25 mouse cellular contexts compared by ENCODE assay signal in the genomic region with DNA sequence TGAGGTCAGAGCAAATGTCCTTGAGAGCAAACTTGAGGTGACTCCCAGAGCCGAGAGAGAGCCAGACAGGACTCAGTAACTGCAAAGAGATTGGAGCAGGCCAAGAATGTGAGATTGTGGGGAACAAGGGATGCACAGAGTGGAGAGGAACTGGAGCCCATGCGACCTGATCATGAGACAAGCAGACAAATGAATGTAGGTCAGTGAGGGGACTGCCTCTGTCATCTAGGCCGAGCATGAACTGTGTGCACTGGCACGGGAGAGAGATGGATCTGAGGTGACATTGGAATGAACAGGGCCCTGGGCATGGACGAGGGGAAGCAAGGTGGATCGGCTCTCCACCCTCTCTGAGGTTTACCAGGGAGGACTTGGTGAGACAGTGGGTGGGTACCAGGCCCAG.
"Had no signal": no experiment of that assay in that cellular context is flagged by ENCODE, and none has a peak within 500 bp of the region (broad histone marks: within the 10 kb centered on the region; RNA-seq: fewer than 3 reads in every experiment).

No protein-coding gene starts in this region.

- ATAC-seq: hindbrain, postnatal 0 days; intestine, postnatal 0 days had no signal

- H3K27ac ChIP-seq: heart, adult 2 months; heart, embryonic 13.5 days; heart, embryonic 15.5 days; hindbrain, embryonic 13.5 days; hindbrain, embryonic 15.5 days; hindbrain, postnatal 0 days; kidney, embryonic 15.5 days; kidney, postnatal 0 days; layer of hippocampus, adult 2 months; left cerebral cortex, adult 2 months; limb, embryonic 10.5 days; limb, embryonic 12.5 days; liver, embryonic 13.5 days had no signal

- H3K9ac ChIP-seq: heart, embryonic 13.5 days; heart, embryonic 15.5 days; hindbrain, embryonic 13.5 days; hindbrain, embryonic 15.5 days; kidney, embryonic 15.5 days; limb, embryonic 12.5 days; liver, embryonic 13.5 days had no signal

- DNase-seq: gastrocnemius, postnatal 14 days; gastrocnemius, postnatal 36 days; heart, adult 11 months; heart, adult 2 months; heart, postnatal 14 days; heart, postnatal 36 days; kidney, adult 18-20 months; kidney, adult 9 months; kidney, postnatal 25 days; kidney, postnatal 4 days; liver; liver, embryonic 13.5 days had no signal

- H3K4me3 ChIP-seq: heart, adult 2 months; heart, embryonic 13.5 days; heart, embryonic 15.5 days; hindbrain, embryonic 13.5 days; hindbrain, embryonic 15.5 days; kidney, embryonic 15.5 days; layer of hippocampus, adult 2 months; left cerebral cortex, adult 2 months; limb, embryonic 10.5 days; limb, embryonic 12.5 days; liver, embryonic 13.5 days had no signal

- H3K4me2 ChIP-seq: heart, embryonic 13.5 days; heart, embryonic 15.5 days; hindbrain, embryonic 13.5 days; hindbrain, embryonic 15.5 days; kidney, embryonic 15.5 days; limb, embryonic 12.5 days; liver, embryonic 11.5 days; liver, embryonic 13.5 days had no signal

- H3K4me1 ChIP-seq: heart, embryonic 13.5 days; limb, embryonic 10.5 days; limb, embryonic 12.5 days; liver, embryonic 13.5 days had no signal

- H3K36me3 ChIP-seq: heart, embryonic 13.5 days; heart, embryonic 15.5 days; hindbrain, embryonic 15.5 days; kidney, embryonic 15.5 days; limb, embryonic 10.5 days; limb, embryonic 12.5 days; liver, embryonic 13.5 days had no signal

- H3K9me3 ChIP-seq: heart, embryonic 13.5 days; heart, embryonic 15.5 days; hindbrain, embryonic 13.5 days; hindbrain, embryonic 15.5 days; kidney, embryonic 15.5 days; limb, embryonic 10.5 days; limb, embryonic 12.5 days; liver, embryonic 13.5 days had no signal

- H3K27me3 ChIP-seq: heart, embryonic 15.5 days; hindbrain, embryonic 15.5 days; kidney, embryonic 15.5 days; liver, embryonic 13.5 days had no signal
